Mouse (Mus musculus) olfactory bulb, adult 2 months (tissue): Measurements from ENCODE around the gene Apoc1.

Experiments used
- CTCF ChIP-seq: fragments of 200-500 bp; IDR thresholded peaks from 2 replicates; pipeline ENCODE4 v1.5.1; 2012; ENCODE audit warnings: low read depth, mild to moderate bottlenecking, low read length, moderate library complexity; ENCODE audit not compliant: insufficient read depth
- POLR2A ChIP-seq: fragments of 200-500 bp; IDR thresholded peaks from 2 replicates; pipeline ENCODE4 v1.6.1; 2012; ENCODE audit warnings: mild to moderate bottlenecking, low read depth, low read length, moderate library complexity; ENCODE audit not compliant: insufficient read depth

GRCm38 (mm10) chr7:19726541-19726940, 34.1 kb upstream of the Apoc1 start:
- TF ChIP-seq CTCF: no peak
- TF ChIP-seq POLR2A: no peak
